Mouse (Mus musculus): ENCODE measurements around the gene Cav1.

GRCm38 (mm10) chr6:17374326-17374725 lies 68.2 kb downstream of the Cav1 start:
- TF ChIP-seq CTCF (IDR thresholded peaks at IDR 0.05; ENCODE audit: borderline replicate concordance, control insufficient read depth, extremely low read depth, insufficient read depth, low read length, poor library complexity): no peak
- TF ChIP-seq POLR2A (IDR thresholded peaks at IDR 0.05; ENCODE audit: control insufficient read depth, extremely low read depth, insufficient read depth, low read length, poor library complexity): no peak

Measured in thymus, adult 2 months (tissue).